Mouse (Mus musculus) cerebellum, adult 9-10 months (tissue): ENCODE data around the gene Xntrpc.
"Not testable (repeated sequence)": the region's sequence is repeated elsewhere in the genome, so short reads cannot be mapped to it uniquely, and the experiment has no call there.

Source experiments
- DNase-seq: peaks from one replicate; pipeline ENCODE4 v3.0.0; 2022

The Xntrpc gene

GRCm38 (mm10) chr7:102065046-102065891 lies at the start of gene Xntrpc, which contains the start of the genes Rnf121 and Xndc1:
Gene Xntrpc (plus strand): TSS chr7:102065713.
Gene Rnf121 (minus strand): TSS chr7:102065469.
Gene Xndc1 (plus strand): TSS chr7:102065511.
- peak; percentile 91 for DNase-seq

GRCm38 (mm10) chr7:102016936-102017335 lies 48.6 kb upstream of the Xntrpc start:
- DNase-seq, result no peak

GRCm38 (mm10) chr7:102017452-102017851 lies 48.1 kb upstream of the Xntrpc start:
- DNase-seq, result no peak

- DNase-seq, result no peak
Observed at GRCm38 (mm10) chr7:102018034-102018433, 47.5 kb upstream of the Xntrpc start.

- no peak for DNase-seq
Observed at GRCm38 (mm10) chr7:102018590-102018989, 46.9 kb upstream of the Xntrpc start, which contains the start of gene Il18bp. Gene Il18bp (minus strand): TSS chr7:102018690.

GRCm38 (mm10) chr7:102019362-102019761 lies 46.2 kb upstream of the Xntrpc start:
- DNase-seq, result no peak

GRCm38 (mm10) chr7:102020934-102021333 lies 44.6 kb upstream of the Xntrpc start:
- not testable (repeated sequence) for DNase-seq

GRCm38 (mm10) chr7:102023821-102024220 lies 41.7 kb upstream of the Xntrpc start:
- DNase-seq, result no peak

GRCm38 (mm10) chr7:102025187-102026119 lies 40.1 kb upstream of the Xntrpc start:
- DNase-seq, result no peak

GRCm38 (mm10) chr7:102034904-102035303 lies 30.6 kb upstream of the Xntrpc start:
- DNase-seq, result peak; percentile 46

- no peak for DNase-seq
Observed at GRCm38 (mm10) chr7:102035534-102035933, 30.0 kb upstream of the Xntrpc start.

GRCm38 (mm10) chr7:102037318-102037717 lies 28.2 kb upstream of the Xntrpc start:
- DNase-seq, result no peak

GRCm38 (mm10) chr7:102042314-102042713 lies 23.2 kb upstream of the Xntrpc start:
- DNase-seq, result no peak

- not testable (repeated sequence) for DNase-seq
Observed at GRCm38 (mm10) chr7:102048524-102048923, 17.0 kb upstream of the Xntrpc start.

- no peak for DNase-seq
Observed at GRCm38 (mm10) chr7:102061353-102061752, 4.2 kb upstream of the Xntrpc start.

- no peak for DNase-seq
Observed at GRCm38 (mm10) chr7:102062203-102062602, 3.3 kb upstream of the Xntrpc start.

GRCm38 (mm10) chr7:102063891-102064290 lies 1.6 kb upstream of the Xntrpc start:
- DNase-seq, result no peak

GRCm38 (mm10) chr7:102064655-102065045 lies 863 bp upstream of the Xntrpc start:
- no peak for DNase-seq

- no peak for DNase-seq
Observed at GRCm38 (mm10) chr7:102066363-102066762, 850 bp downstream of the Xntrpc start.

GRCm38 (mm10) chr7:102076714-102077296 lies 11.3 kb downstream of the Xntrpc start:
- DNase-seq, result no peak

GRCm38 (mm10) chr7:102078517-102078916 lies 13.0 kb downstream of the Xntrpc start:
- DNase-seq, result peak; percentile 52

GRCm38 (mm10) chr7:102080311-102080710 lies 14.8 kb downstream of the Xntrpc start:
- DNase-seq, result no peak

- no peak for DNase-seq
Observed at GRCm38 (mm10) chr7:102081784-102082183, 16.3 kb downstream of the Xntrpc start.
